Mouse (Mus musculus) myocyte (in vitro differentiated cells): ENCODE measurements at regions not wholly inside any gene's neighbourhood (a gene's known extent, or its start where the extent isn't known, plus 50 kb on each side); places are given as distances from the start of the nearest gene placed in this dataset.

ENCODE experiments used
- E2F4 ChIP-seq: IDR thresholded peaks from one replicate; pipeline ENCODE4 v1.6.1; 2011; ENCODE audit warnings: mild to moderate bottlenecking, control low read depth, moderate library complexity; ENCODE audit not compliant: insufficient read depth
- MAX ChIP-seq: IDR thresholded peaks from one replicate; pipeline ENCODE4 v1.6.1; 2011; ENCODE audit warnings: low read depth, mild to moderate bottlenecking, control low read depth
- MYOD1 ChIP-seq, 3 experiments: IDR thresholded peaks; one replicate each; pipeline ENCODE4 v1.6.1; 2011; ENCODE audit warnings: control low read depth in 2 of 3, low read depth in 2 of 3, mild to moderate bottlenecking in 2 of 3, moderate library complexity in 1 of 3; ENCODE audit not compliant: insufficient read length in 2 of 3, control insufficient read depth in 1 of 3
- MYOG ChIP-seq, 3 experiments: IDR thresholded peaks; one replicate each; pipeline ENCODE4 v1.6.1; 2011; ENCODE audit warnings: control low read depth in 2 of 3, low read depth in 2 of 3, mild to moderate bottlenecking in 2 of 3; ENCODE audit not compliant: insufficient read length in 2 of 3, control insufficient read depth in 1 of 3, insufficient read depth in 1 of 3
- POLR2A ChIP-seq: IDR thresholded peaks from one replicate; pipeline ENCODE4 v1.6.1; 2011; ENCODE audit warnings: low read depth, mild to moderate bottlenecking, control low read depth, moderate library complexity; ENCODE audit not compliant: insufficient read length
- POLR2AphosphoS2 ChIP-seq: IDR thresholded peaks from one replicate; pipeline ENCODE4 v1.6.1; 2011; ENCODE audit warnings: low read depth, control low read depth; ENCODE audit not compliant: insufficient read length
- TCF12 ChIP-seq: IDR thresholded peaks from one replicate; pipeline ENCODE4 v1.6.1; 2011; ENCODE audit warnings: mild to moderate bottlenecking, control low read depth; ENCODE audit not compliant: poor library complexity, insufficient read depth, severe bottlenecking
- TCF3 ChIP-seq: IDR thresholded peaks from one replicate; pipeline ENCODE4 v1.6.1; 2011; ENCODE audit warnings: low read depth, control low read depth; ENCODE audit not compliant: insufficient read length
- USF1 ChIP-seq: IDR thresholded peaks from one replicate; pipeline ENCODE4 v1.6.1; 2011; ENCODE audit warnings: low read depth, mild to moderate bottlenecking, control low read depth, moderate library complexity

GRCm38 (mm10) chr2:146763522-146764144, 92.0 kb upstream of the Kiz start:
- TF ChIP-seq USF1: no peak
- TF ChIP-seq POLR2A: no peak
- TF ChIP-seq POLR2AphosphoS2: no peak
- no peak for TF ChIP-seq MYOD1 (IDR thresholded peaks at IDR 0.05; ENCODE audit: control insufficient read depth in 1 of 3, insufficient read length in 2 of 3, low read depth in 2 of 3)
- no peak for TF ChIP-seq E2F4
- TF ChIP-seq TCF3: no peak
- TF ChIP-seq MAX: no peak
- TF ChIP-seq TCF12: no peak
- TF ChIP-seq MYOG (IDR thresholded peaks at IDR 0.05; ENCODE audit: control insufficient read depth in 1 of 3, insufficient read depth in 1 of 3, insufficient read length in 2 of 3, low read depth in 2 of 3): no peak
